Mouse (Mus musculus) layer of hippocampus, postnatal 25 days (tissue): Measurements from ENCODE around the gene Sult4a1. TPM values are rescaled to one million over a fixed set of nuclear protein-coding genes. Genes with fewer than 3 reads are reported as not detected.

Experiments used
- DNase-seq, 2 experiments: peaks; one replicate each; pipeline ENCODE4 v3.0.0; 2022; ENCODE audit warnings: mixed read lengths in 2 of 2, low spot score in 1 of 2; ENCODE audit errors: extremely low spot score in 1 of 2
- total RNA-seq, 2 experiments: library from RNA; stranded (reverse); gene quantifications; 2 replicates each; pipeline ENCODE4 v1.2.3; 2021

Sult4a1 gene
- total RNA-seq = 100 to 1,000 TPM; 320 to 354 TPM

- peak; percentile 57 to 73 for DNase-seq
Measured at GRCm38 (mm10) chr15:84105105-84105923, at the start of gene Sult4a1. TSS of gene Sult4a1 (minus strand) at chr15:84105754.

GRCm38 (mm10) chr15:84140929-84141328 is 35.4 kb upstream of the Sult4a1 start:
- no peak for DNase-seq

- DNase-seq = no peak
Measured at GRCm38 (mm10) chr15:84140109-84140508, 34.6 kb upstream of the Sult4a1 start.

- no peak for DNase-seq
Measured at GRCm38 (mm10) chr15:84139592-84140005, 34.0 kb upstream of the Sult4a1 start.

GRCm38 (mm10) chr15:84136473-84137415 is 31.2 kb upstream of the Sult4a1 start:
- no peak for DNase-seq

GRCm38 (mm10) chr15:84135472-84135871 is 29.9 kb upstream of the Sult4a1 start:
- DNase-seq = peak in 1 of 2 experiments; percentile 24

- DNase-seq = no peak
Measured at GRCm38 (mm10) chr15:84133440-84133839, 27.9 kb upstream of the Sult4a1 start.

GRCm38 (mm10) chr15:84131971-84132370 is 26.4 kb upstream of the Sult4a1 start:
- DNase-seq = no peak

- DNase-seq = peak in 1 of 2 experiments; percentile 11
Measured at GRCm38 (mm10) chr15:84131096-84131786, 25.7 kb upstream of the Sult4a1 start.

- no peak for DNase-seq
Measured at GRCm38 (mm10) chr15:84126871-84127270, 21.3 kb upstream of the Sult4a1 start.

- no peak for DNase-seq
Measured at GRCm38 (mm10) chr15:84126447-84126846, 20.9 kb upstream of the Sult4a1 start.

GRCm38 (mm10) chr15:84124086-84124485 is 18.5 kb upstream of the Sult4a1 start:
- no peak for DNase-seq

- no peak for DNase-seq
Measured at GRCm38 (mm10) chr15:84123075-84123474, 17.5 kb upstream of the Sult4a1 start, which contains the start of gene Pnpla5. TSS of gene Pnpla5 (minus strand) at chr15:84123175.

GRCm38 (mm10) chr15:84121036-84121435 is 15.5 kb upstream of the Sult4a1 start:
- no peak for DNase-seq

GRCm38 (mm10) chr15:84120612-84121011 is 15.1 kb upstream of the Sult4a1 start:
- peak in 1 of 2 experiments; percentile 40 for DNase-seq

- no peak for DNase-seq
Measured at GRCm38 (mm10) chr15:84116466-84116865, 10.9 kb upstream of the Sult4a1 start.

- no peak for DNase-seq
Measured at GRCm38 (mm10) chr15:84115727-84116126, 10.2 kb upstream of the Sult4a1 start.

GRCm38 (mm10) chr15:84113873-84114272 is 8.3 kb upstream of the Sult4a1 start:
- no peak for DNase-seq

- no peak for DNase-seq
Measured at GRCm38 (mm10) chr15:84108899-84109298, 3.3 kb upstream of the Sult4a1 start.

- no peak for DNase-seq
Measured at GRCm38 (mm10) chr15:84105924-84106500, 458 bp upstream of the Sult4a1 start.
